Mouse (Mus musculus) small intestine, adult 2 months (tissue): ENCODE data around the gene Elf5.

ENCODE experiments used
- CTCF ChIP-seq: fragments of 200-500 bp; IDR thresholded peaks from 2 replicates; pipeline ENCODE4 v1.5.1; 2012; ENCODE audit warnings: low read depth, mild to moderate bottlenecking, control low read depth, inconsistent platforms, low read length, moderate library complexity, mixed read lengths; ENCODE audit not compliant: insufficient replicate concordance, insufficient read length; ENCODE audit errors: extremely low read depth
- POLR2A ChIP-seq: fragments of 200-500 bp; IDR thresholded peaks from 2 replicates; pipeline ENCODE4 v1.6.1; 2012; ENCODE audit warnings: low read depth, mild to moderate bottlenecking, control low read depth, inconsistent platforms, low read length, moderate library complexity

DNA sequence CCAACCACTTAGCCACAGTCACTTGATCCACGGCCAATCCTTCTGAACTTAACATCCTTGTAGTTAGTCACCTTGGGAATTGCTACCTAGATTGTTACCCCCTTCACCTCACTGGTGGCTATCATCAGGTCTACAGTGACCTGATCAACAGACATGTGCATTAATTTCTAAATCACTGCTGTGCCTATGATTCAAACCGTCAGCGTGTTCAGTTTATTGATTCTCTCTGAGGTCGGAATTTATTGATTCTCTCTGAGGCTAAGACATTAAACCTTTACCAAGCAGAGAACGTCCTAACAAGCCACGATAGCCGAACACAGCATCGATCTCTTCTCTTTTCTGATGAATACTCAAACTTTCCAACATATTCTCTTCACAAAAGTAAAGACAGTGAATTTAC lies 38.8 kb downstream of the Elf5 start:
- no peak for TF ChIP-seq CTCF
- no peak for TF ChIP-seq POLR2A
